Mouse (Mus musculus): Measurements from ENCODE around the gene Tex45. TPM values are rescaled to one million over a fixed set of nuclear protein-coding genes. Genes with fewer than 3 reads are reported as not detected.

Gene Tex45
- total RNA-seq (2015; ENCODE audit: low replicate concordance) (not detected in 2 replicates), total RNA-seq (2017; ENCODE audit: low replicate concordance) (not detected in 2 replicates)

- no peak for ATAC-seq (replicated peaks; ENCODE audit: low FRiP score, poor library complexity, severe bottlenecking)
Observed at GRCm38 (mm10) chr8:3470562-3470961, at the start of gene Tex45. Gene Tex45, plus strand, starts transcription at chr8:3470862.

GRCm38 (mm10) chr8:3421507-3421906 lies 49.2 kb upstream of the Tex45 start:
- ATAC-seq (replicated peaks; ENCODE audit: low FRiP score, poor library complexity, severe bottlenecking), result no peak

- no peak for ATAC-seq (replicated peaks; ENCODE audit: low FRiP score, poor library complexity, severe bottlenecking)
Observed at GRCm38 (mm10) chr8:3425217-3425616, 45.4 kb upstream of the Tex45 start.

GRCm38 (mm10) chr8:3426211-3426610 lies 44.5 kb upstream of the Tex45 start:
- ATAC-seq (replicated peaks; ENCODE audit: low FRiP score, poor library complexity, severe bottlenecking), result no peak

GRCm38 (mm10) chr8:3428426-3428825 lies 42.2 kb upstream of the Tex45 start:
- no peak for ATAC-seq (replicated peaks; ENCODE audit: low FRiP score, poor library complexity, severe bottlenecking)

- no peak for ATAC-seq (replicated peaks; ENCODE audit: low FRiP score, poor library complexity, severe bottlenecking)
Observed at GRCm38 (mm10) chr8:3429966-3430365, 40.7 kb upstream of the Tex45 start.

- no peak for ATAC-seq (replicated peaks; ENCODE audit: low FRiP score, poor library complexity, severe bottlenecking)
Observed at GRCm38 (mm10) chr8:3431113-3431512, 39.5 kb upstream of the Tex45 start.

- ATAC-seq (replicated peaks; ENCODE audit: low FRiP score, poor library complexity, severe bottlenecking), result no peak
Observed at GRCm38 (mm10) chr8:3436492-3436891, 34.2 kb upstream of the Tex45 start.

GRCm38 (mm10) chr8:3439510-3439909 lies 31.2 kb upstream of the Tex45 start:
- no peak for ATAC-seq (replicated peaks; ENCODE audit: low FRiP score, poor library complexity, severe bottlenecking)

GRCm38 (mm10) chr8:3449226-3449625 lies 21.4 kb upstream of the Tex45 start:
- ATAC-seq (replicated peaks; ENCODE audit: low FRiP score, poor library complexity, severe bottlenecking), result no peak

GRCm38 (mm10) chr8:3450670-3451069 lies 20.0 kb upstream of the Tex45 start:
- ATAC-seq (replicated peaks; ENCODE audit: low FRiP score, poor library complexity, severe bottlenecking), result peak; percentile 57

GRCm38 (mm10) chr8:3451992-3452391 lies 18.7 kb upstream of the Tex45 start:
- no peak for ATAC-seq (replicated peaks; ENCODE audit: low FRiP score, poor library complexity, severe bottlenecking)

- ATAC-seq (replicated peaks; ENCODE audit: low FRiP score, poor library complexity, severe bottlenecking), result no peak
Observed at GRCm38 (mm10) chr8:3463248-3463647, 7.4 kb upstream of the Tex45 start.

- ATAC-seq (replicated peaks; ENCODE audit: low FRiP score, poor library complexity, severe bottlenecking), result 0 out of 2 replicates have a peak, but pooled peaks have one; percentile 39
Observed at GRCm38 (mm10) chr8:3464309-3464708, 6.4 kb upstream of the Tex45 start.

- peak; percentile 96 for ATAC-seq (replicated peaks; ENCODE audit: low FRiP score, poor library complexity, severe bottlenecking)
Observed at GRCm38 (mm10) chr8:3467006-3467885, 3.4 kb upstream of the Tex45 start, which contains the start of gene Pex11g. Gene Pex11g, minus strand, starts transcription at chr8:3467680.

GRCm38 (mm10) chr8:3467886-3468545 lies 2.6 kb upstream of the Tex45 start:
- no peak for ATAC-seq (replicated peaks; ENCODE audit: low FRiP score, poor library complexity, severe bottlenecking)

- no peak for ATAC-seq (replicated peaks; ENCODE audit: low FRiP score, poor library complexity, severe bottlenecking)
Observed at GRCm38 (mm10) chr8:3468838-3469237, 1.8 kb upstream of the Tex45 start.

- ATAC-seq (replicated peaks; ENCODE audit: low FRiP score, poor library complexity, severe bottlenecking), result no peak
Observed at GRCm38 (mm10) chr8:3475715-3476429, 5.2 kb downstream of the Tex45 start.

GRCm38 (mm10) chr8:3480221-3480785 lies 9.6 kb downstream of the Tex45 start:
- ATAC-seq (replicated peaks; ENCODE audit: low FRiP score, poor library complexity, severe bottlenecking), result no peak

GRCm38 (mm10) chr8:3481605-3482004 lies 10.9 kb downstream of the Tex45 start:
- no peak for ATAC-seq (replicated peaks; ENCODE audit: low FRiP score, poor library complexity, severe bottlenecking)

Measured in erythroblast, adult 5-6 weeks (primary cell).